Mouse (Mus musculus) right cerebral cortex, postnatal 10 days (tissue): ENCODE measurements around the gene Ikzf3.

Experiments
- DNase-seq, 2 experiments: peaks; one replicate each; pipeline ENCODE4 v3.0.0; 2021; ENCODE audit warnings: low spot score in 2 of 2

Ikzf3 gene

DNA sequence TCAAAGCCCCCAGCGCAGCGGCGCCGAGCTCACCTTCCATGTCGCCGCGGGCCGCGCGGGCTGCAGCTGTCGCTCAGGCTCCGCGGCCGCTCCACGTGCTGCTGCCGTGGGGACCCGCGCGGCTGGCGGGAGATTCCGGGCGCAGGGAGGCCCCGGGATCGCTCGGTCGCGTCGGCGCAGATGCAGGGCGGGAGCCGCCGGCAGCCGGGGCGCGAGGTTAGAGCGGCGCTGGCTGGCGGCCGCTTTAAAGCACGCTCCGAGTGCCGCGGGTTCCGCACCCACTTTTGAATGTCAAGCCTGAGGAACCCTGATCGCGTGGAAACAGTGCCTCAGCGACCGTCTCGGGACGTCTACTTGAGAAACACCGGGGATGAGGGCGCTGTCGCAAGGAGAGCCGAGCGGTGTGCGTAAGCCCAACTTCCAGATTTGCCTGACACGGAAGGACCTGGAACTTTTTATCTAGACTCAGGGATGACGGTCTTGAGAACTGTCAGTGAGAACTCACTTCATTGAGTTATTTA lies at the start of gene Ikzf3:
Gene Ikzf3, minus strand, starts transcription at position 321 of the 521 bp plus-strand sequence.
- DNase-seq = peak in 1 of 2 experiments; percentile 32

- no peak for DNase-seq
These were observed 49.6 kb upstream of the Ikzf3 start for GRCm38 (mm10) chr11:98595473-98595872.

- DNase-seq = no peak
These were observed 49.2 kb upstream of the Ikzf3 start for GRCm38 (mm10) chr11:98595021-98595420.

- DNase-seq = no peak
These were observed 45.0 kb upstream of the Ikzf3 start for GRCm38 (mm10) chr11:98590548-98591445.

DNA sequence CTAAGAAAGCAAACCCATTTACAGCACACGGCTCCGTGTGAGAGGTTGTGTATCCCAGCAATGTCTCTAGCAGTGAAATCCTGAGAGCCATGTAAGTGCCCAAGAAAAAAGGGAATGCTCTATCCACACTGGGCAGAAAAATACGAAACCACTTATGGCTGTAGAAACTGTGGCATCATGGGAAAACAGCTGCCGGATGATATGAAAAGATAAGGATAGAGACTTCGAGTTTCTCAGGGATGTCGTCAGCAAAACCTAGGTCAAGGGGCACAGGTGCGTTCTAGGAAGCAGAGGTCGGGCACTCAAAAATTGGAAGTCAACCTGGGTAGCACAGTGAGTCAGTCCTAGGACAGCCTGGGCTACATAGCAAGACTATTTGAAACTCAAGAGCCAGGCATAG lies 43.5 kb upstream of the Ikzf3 start:
- no peak for DNase-seq

DNA sequence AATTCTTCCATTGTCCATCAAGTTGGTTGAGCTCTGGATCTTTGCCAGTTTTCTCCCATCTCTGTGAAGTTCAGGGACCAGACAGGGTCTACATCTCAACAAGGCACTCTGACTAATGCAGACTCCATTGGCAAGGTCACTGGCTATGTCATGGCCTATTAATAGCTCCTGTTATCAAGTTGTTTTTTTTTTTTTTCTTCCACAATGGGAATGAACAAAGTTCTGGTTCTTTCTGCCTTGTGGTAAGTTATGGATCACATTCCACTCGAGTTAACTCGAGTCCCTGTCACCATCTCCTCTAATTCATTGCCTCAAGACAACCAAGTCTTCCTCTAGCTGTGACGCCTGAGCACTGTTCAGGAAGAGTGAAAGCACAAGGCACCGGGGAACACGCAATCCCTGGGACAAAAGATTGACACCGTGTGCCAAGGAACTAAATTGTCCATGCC lies 43.0 kb upstream of the Ikzf3 start:
- no peak for DNase-seq

DNA sequence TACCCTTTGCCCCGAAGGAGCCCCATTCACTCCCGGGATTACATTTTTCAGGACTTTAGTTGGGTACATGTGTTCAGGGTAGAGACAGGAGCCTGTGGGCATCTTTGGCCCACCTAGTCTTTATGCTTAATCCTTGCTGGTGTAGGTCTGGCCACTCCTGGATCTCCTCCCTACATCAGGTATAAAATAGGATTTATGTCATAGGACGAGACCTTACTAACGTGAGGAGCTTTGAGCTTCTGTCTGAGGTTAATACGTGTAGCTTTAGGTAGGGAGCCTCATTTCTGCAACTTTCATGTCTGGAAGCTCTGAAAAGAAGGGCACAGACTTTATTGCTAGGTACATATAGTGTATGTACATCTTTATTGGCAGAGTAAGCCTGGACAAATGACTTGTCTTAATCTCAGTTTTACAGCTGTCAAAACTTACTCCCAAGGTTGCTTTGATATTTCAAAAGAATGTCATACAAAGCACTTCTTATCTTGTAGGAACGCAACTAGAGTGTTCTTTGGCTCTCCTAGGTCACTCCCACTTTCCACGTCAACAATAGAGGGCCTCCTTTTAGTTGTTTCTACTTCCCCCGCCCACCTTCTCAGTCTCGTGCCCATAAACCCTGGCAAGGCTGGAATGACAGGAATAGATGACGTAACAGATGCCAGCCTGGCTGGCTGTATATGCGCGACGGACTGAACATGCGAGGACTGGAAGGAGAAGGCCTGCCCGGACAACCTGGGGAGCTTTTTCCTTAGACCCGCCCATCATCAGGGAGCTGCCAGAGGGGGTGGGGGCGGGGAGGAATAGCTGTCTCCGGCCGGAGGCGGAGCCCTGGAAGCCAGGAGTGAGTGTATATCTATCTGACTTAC lies 42.1 kb upstream of the Ikzf3 start:
- DNase-seq = peak; percentile 59 to 76

- DNase-seq = peak; percentile 99
These were observed 41.2 kb upstream of the Ikzf3 start, which contains the start of gene Ormdl3 for GRCm38 (mm10) chr11:98586892-98587563. TSS of gene Ormdl3 (minus strand) at chr11:98587368.

- DNase-seq = peak in 1 of 2 experiments; percentile 64
These were observed 40.5 kb upstream of the Ikzf3 start for GRCm38 (mm10) chr11:98586087-98586891.

DNA sequence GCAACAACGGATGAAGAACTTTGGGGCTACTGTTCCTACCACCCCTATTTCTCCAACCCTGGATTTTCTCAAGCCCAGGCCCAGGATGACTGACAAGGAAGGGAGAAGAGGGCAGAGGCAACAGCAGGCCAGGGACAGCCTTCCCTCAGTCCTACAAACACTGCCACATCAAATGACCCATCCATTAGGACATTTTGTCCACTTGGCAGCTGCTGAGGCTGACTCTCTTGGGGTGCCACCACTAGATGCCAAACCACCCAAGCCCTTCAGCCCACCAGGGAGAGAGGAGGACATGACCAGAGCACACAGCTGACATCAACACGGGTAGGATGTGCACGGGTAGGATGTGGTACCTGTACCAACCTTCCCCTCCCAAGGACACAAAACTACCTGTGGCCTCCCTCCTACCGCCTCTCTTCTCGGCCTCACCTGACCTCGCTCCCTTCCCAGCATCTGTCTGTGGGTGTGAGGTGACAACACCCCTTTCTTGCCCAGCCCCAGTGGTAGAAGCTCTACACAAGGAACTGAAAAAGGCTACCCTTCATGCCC lies 38.9 kb upstream of the Ikzf3 start:
- no peak for DNase-seq

GRCm38 (mm10) chr11:98584146-98584545 lies 38.3 kb upstream of the Ikzf3 start:
- no peak for DNase-seq

DNA sequence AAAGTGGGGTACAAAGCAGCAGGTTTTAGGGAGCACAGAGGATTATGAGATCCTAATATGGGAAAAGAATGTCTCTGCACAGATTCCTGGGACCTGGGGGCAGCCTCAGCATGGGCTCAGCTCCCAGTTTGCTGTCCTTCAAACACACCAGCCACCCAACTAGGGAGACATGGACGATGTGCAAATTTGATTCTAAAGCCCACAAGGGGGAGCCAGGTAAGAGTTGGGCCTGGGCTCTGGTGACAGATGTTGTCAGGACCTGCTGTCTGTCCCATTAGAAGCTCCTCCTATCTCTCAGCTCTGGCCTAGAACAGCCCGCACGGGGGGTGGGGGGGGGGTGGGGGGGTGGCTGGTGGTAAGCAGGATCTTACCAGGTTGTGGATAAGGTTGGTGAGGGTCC lies 37.7 kb upstream of the Ikzf3 start:
- DNase-seq = no peak

DNA sequence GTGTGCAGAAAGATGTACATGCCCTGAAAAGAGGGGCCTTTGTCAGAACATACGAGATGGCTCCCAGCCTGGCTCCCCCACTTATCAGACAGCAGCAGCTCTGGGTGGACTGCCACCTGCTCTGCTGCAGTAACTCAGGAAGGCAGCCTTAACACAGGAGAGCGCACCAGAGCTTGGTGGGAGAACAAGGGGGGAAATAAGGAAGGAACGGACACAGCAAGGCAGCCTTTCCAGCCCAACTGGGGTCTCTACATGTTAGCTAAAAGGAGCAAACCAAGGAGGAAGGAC lies 37.4 kb upstream of the Ikzf3 start:
- no peak for DNase-seq

GRCm38 (mm10) chr11:98582551-98583264 lies 36.9 kb upstream of the Ikzf3 start:
- no peak for DNase-seq

DNA sequence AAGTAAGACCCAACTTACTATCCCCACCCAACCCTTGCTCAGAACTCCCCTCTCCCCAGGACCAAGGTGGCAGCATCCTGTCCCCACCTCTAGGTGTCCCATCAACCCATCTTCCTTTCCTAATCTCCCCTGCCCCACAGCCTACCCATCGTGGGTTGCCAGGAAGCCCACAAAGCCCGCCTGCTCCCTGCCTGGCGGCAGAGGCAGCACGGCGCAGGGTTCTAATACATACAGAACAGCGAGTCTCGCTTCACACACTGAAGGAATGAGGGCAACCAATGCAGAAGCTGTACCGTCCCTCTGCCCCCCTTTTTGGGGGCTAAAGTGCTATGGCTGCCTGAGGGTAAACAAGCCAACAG lies 36.2 kb upstream of the Ikzf3 start:
- DNase-seq = no peak

DNA sequence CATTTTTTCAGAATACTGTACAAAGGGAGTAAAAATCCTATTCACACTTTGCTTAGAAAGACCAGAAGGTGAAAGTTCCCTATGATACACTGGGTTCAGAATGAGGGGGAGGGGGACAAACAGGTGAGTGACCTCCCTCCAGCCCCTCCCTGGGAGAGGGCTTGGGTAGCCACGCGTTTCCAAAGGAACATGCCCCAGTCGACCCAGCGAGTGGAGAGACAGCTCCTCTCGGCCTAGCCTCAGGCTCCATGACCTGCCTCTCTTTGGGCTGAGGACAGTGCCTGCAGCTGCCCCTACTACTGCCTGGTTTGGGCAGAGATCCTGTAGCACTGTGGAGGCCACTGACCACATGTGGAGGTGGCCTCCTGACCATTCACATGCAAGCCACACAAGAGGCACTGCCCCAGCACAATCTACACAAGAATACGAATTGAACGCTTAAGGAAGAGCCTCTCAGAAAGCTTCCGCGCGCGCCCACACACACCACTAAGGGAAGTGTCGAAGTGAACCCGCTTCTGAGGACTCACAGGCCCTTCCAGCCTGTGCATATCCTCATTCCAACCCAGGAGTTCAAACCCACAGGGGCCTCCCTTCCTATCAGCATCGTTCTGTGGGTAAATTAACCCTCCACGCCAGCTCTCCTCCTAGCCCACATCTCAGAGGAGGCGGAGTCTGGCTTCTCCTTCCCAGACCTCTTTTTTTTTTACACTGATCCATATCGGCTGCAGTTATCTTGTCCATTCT lies 35.6 kb upstream of the Ikzf3 start:
- DNase-seq = no peak

DNA sequence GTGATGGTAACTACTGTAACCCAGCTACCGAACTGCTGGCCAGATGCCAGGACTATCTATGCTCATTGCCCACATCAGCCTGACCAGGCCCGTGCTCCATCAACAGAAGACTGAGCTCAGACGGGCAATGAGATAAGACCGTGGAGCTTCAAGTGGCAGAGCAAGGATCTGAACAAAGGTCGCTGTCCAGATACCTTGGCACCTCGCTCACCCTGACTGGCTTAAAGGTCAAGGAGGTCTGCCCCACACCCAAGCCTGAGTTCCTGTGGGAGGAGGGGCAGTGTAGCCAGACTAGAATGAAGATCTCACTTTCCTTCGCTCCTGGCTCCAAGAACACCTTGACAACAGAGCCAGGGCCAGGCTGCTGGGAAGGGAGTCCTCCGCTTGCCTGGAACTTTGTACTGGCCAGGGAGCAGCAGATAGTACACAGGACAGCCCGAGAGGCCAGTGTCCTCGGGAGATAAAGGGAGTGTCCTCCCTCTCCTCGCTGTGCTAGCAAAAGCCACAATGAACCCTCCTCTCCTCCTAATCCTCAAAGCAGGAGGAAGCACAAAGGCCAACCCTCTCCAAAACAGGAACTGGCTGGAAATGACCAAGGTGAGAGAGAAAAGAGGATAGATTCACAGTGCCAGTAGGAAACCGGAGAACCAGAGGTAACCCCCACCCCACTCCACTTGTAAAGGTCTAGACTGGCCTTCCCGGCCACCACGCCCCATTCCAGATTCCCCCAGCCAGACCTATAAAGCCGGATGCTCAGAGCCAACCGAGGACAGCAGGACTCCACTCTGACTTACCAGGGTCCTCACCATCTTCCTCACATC lies 34.7 kb upstream of the Ikzf3 start:
- no peak for DNase-seq

- no peak for DNase-seq
These were observed 31.9 kb upstream of the Ikzf3 start for GRCm38 (mm10) chr11:98577776-98578175.

- DNase-seq = no peak
These were observed 23.6 kb upstream of the Ikzf3 start for GRCm38 (mm10) chr11:98569461-98569860.
